Mouse (Mus musculus): Measurements from ENCODE around the gene Lgals7.

Gene Lgals7

DNA sequence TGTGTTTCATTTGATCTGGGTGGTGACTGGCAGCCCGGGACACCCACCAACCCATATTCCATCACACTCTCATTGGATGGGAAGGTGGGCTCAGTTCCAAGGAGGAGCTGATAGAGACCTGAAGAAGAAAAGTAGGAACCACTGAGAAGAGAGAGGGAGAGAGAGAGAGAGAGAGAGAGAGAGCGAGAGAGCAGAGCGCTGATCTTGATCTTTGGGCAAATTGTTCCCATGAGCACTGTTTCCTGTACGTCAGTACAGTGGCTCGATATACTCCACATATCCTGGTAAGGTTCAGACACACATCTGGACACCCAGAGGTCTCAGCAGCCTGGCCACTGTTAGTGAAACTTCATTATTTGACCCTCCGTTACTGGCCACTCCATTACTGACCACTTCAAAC, at the start of gene Lgals7:
TSS of gene Lgals7 (plus strand) at position 314 of the 400 bp plus-strand sequence.
- DNase-seq: no peak

DNA sequence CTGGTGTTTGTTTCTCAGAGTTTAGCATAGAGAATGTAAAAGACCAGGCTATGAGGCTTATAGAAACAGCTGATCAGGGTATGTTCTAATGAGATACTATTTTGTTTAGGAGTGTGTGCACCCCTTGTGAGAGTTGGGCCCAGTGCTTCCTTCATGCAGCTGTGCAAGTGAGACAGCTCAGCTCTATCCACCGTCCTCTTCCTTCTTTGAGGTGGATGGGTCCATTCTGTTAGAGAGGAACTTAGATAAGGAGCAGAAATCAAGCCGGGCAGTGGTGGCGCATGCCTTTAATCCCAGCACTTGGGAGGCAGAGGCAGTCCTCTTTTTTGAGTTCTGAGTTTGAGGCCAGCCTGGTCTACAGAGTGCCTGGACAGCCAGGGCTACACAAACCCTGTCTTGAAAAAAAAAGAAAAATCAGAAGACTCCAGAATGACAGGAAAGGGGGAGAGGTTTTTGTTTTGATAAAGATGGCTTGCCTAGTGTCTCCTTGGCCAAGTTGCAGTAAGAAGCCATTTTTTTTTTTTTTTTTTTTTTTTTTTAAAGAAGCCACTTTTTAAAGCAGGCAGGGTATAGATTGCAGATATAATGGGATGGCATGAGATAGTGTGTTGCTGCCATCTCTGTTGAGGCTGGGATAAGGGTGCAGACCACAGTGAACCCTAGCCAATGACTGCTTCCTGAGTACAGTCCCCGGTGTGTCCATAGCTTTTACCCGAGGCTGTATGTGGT, 49.2 kb upstream of the Lgals7 start:
- no peak for DNase-seq

DNA sequence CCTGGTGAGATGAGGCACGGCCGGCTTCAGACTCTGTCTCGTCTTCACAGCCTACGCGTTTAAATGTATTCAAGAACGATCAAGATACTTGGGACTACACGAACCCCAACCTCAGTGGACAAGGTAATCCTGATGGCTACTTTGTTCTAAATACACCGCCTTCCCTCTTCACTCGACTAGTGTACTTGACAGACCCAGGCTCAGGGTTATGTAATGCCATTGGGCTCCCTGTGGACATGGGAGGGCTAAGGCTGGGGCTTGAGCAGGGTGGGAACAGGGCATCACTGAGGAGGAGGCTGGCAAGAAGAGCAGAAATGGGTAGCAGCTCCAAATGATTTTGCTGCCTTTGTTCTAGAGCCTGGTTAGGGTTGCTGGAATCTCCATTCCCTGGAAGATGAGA, 48.4 kb upstream of the Lgals7 start:
- DNase-seq: no peak

DNA sequence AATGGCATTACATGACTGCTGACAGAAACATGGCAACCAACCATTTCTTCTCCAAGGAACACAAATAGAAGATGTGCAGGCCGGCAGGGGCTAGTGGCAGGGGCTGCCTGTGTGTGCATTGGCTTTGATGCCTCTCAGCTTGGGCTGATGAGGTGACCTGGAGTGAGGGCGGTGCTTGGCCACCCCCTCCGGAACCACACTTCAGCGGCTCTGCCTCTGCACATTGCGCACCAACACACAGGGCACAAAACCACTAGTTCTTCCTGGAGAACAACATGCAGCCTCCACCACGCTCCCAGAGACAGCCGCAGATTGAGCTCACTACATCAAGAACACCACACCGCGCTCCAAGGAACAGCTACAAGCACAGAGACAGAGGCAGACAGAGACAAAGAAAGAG, 47.5 kb upstream of the Lgals7 start:
- no peak for DNase-seq

DNA sequence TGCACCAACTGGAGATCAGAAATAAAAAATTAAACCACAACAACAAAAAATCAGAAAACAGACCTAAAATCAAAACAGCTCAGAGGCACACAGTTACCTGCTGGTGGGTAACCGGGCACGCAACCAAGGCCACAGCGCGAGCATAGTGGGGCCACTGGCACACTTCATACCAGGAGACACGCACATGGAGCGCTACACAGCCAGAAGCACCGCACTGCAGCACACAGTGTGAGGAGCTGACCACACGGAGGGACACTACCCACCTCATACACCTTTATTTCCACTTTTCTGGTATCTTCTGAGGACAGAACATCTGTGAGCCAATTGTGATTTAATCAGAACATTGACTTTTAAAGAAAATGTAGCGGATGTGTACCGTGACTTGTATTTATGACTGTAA, 46.7 kb upstream of the Lgals7 start:
- no peak for DNase-seq

DNA sequence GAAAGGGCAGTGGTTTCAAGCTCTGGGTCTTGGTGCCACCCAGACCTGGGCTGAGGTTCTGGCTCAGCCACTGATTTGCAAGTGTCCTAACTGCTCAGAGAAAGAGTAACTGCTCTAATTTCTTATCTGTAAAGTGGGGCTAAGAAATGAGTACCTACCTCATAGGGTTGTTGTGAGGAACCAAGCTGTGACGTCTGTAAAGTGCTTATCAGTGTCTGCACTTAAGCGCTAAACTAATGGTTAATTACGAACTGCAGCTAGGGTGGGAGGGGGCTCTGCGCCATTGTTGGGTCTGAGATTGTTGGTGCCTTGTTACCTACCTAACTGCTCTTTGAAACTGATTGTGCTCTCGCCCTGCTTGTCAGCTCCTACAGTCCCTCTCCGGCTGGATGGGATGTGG, 46.1 kb upstream of the Lgals7 start:
- DNase-seq: no peak

DNA sequence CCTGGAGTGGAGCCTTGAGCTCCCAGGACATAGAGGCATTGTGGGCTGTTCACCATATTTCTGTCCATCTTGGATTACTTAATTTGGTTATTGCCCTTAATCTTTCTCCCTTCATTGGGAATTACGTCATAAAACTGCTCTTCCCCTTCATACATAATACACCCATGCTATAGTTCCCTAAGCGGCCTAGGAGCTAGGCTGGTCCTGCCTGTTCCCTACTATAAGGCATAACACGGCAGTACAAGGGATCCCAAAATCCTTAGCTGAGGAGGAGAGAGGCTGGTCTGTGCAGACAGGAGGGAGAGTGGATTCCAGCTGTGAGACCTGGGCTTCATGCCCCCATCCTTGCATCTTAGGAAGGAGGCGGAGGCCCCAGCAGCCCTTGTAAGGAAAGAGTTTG, 45.7 kb upstream of the Lgals7 start:
- no peak for DNase-seq

DNA sequence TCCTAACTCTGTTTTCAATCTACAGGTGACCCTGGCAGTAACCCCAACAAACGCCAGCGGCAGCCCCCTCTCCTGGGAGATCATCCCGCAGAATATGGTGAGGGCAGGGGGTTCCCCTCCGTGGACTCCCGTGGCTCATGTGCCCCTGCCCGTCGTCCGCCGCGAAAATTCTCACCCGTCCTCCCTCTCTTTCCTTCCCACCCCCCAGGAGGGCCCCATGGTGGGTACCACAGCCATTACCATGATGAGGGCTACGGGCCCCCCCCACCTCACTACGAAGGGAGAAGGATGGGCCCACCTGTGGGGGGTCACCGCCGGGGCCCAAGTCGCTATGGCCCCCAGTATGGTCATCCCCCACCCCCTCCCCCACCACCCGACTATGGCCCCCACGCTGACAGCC, 45.2 kb upstream of the Lgals7 start:
- no peak for DNase-seq

DNA sequence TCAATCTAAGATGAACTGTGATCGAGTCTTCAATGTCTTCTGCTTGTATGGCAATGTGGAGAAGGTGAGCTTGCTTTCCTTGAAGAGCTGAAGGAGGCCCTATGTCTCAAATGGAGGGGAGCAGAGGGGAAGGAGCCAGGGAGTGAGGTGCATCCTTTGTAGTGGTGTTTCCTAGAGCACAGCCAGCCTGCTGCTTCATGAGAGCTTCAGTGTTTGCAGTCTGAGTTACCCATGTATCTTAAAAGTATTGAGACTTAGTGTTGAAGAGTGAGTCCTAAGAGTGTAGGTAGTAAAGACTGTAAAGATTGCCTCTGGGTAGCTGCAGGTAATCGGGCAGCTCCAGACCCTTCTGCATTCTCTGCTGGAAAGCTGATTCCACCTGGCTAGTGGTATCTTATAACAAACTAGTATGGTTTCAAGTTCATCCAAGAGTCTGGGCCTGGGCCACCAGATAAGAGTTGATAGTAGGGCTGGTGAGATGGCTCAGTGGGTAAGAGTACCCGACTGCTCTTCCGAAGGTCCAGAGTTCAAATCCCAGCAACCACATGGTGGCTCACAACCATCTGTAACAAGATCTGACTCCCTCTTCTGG, 44.7 kb upstream of the Lgals7 start:
- DNase-seq: no peak

DNA sequence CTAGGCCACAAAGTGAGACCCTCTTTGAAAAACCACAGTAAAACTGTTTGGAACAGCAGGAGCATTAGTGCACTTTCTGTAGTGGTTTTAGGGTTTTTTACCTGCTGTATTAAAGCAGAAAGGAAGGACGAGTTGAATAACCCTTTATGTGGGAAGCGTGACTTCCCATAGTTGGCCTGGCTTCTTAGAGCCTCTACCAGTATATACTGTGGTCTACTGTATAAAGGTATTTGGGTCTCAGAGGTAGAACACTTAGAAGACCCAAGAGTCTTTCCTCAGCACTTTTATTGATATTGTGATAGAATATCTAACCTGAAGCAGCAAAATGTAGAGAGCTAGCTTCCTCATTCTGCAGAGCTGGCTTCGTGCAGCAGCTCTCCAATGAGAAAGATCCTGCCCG, 44.1 kb upstream of the Lgals7 start:
- no peak for DNase-seq

DNA sequence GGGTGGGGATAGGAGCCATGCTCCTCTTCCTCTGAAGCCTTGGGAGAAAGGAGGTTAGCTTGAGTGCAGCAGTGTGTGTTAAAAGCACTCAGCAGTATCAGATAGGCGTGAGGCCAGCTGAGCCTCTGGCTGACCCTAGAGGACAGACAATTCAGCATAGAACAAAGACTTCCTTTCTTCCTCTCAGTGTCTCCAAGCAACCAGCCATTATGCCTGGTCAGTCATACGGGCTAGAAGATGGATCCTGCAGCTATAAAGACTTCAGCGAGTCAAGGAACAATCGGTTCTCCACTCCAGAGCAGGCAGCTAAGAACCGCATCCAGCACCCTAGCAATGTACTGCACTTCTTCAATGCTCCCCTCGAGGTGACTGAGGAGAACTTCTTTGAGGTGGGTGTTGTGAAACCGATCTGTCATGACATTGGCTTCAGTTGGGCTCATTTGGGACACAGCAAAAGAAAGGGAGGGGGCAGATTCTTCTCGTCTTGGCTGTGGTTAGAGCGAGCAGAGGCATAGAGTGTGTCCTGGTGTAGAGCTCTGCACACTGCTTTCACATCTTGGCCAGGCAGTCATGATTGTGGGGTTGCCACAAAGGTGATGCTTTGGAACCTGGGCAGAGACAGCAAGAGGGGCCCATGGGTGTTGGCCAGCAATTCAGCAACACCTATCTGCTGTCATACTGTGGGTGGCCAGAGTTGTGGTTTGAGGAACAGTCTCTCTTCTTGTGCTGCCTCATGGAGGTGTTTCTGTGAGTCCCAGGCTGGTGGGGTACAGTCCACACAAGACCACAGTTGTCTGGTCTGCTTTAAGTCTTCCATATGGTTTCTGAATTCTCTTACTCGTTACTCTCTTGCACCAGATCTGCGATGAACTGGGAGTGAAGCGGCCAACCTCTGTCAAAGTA, 43.0 kb upstream of the Lgals7 start:
- DNase-seq: no peak

DNA sequence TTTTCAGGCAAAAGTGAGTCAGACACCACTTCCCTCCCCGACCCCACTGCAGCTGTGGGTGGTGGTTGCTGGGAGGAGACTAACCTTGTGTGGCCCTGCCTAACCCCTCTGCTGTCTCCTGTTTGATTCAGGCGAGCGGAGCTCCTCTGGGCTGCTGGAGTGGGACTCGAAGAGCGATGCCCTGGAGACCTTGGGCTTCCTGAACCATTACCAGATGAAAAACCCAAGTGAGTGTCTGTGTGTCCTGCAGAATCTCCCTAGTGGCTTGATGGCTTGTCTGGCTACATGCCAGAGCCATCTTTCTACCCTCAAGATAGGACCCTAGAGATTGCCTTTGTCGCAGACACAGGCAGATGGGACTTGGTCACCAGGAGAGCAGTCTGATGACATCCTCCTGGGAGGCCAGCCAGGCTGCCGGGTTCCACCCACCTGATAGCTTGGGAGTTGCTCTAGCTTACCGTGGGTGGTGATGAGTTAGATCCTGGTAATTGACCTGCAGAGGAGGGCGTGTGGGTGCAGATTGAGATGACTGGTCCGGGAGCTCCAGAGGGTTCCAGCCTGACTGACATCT, 42.3 kb upstream of the Lgals7 start:
- peak; percentile 76 to 79 for DNase-seq

DNA sequence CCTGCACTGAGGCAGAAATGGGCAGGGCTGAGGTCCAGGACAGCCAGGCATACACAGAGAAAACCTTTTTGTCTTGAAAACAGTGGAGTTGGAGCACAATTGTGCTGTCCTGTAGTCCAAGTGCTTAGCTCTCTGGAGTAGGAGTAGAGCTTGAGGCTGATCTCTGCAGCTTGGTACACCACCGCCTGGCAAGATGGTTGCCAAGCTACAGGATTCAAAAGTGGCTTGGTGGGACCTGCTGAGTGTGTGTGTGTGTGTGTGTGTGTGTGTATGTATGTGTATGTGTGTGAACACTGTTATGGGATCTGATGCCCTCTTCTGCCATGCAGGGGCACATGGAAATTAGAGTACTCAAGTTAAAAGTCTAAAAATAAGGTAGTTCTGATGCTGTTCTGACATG, 41.1 kb upstream of the Lgals7 start:
- DNase-seq: no peak

DNA sequence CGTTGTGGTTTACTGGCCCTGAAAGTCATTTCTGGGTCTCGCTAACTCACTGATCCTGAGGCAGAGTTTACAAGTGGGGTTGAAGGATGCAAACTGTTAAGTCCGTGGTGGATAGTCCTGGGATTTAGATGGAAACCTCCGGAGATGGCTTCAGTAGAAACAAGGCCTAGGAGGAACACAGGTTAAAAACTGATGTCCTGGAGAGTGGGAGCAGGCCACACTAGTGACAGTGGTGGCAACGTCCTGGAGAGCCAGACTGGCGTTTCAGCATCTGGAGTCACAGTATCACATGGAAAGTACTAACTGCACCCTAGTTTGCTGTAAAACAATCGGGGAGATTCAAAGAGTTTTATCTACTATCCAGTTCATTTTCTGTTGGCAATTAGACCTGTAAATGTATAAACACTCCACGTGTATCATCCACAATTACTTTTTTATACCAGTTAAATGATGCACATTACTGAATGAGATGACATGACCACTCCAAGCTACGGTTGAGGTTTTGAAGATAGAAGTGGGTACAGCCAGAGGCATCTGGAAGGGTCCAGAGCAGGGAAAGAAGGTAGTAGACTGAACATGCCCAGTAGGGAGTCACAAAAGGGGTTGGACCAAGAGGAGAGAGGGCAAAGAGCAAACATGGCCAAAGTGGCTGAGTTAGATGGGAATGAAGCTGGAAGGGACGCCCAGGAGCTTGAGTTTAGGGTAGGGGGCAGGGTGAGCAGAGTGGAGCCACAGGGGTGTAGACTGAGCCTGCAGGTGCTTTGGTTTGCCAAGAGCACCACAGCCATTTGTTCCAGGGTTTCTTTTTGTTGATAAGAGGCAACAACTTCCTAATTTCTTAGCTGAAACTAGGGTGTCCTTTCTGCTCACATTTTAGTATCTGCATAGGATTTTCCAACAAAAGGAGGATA, 40.4 kb upstream of the Lgals7 start:
- no peak for DNase-seq

DNA sequence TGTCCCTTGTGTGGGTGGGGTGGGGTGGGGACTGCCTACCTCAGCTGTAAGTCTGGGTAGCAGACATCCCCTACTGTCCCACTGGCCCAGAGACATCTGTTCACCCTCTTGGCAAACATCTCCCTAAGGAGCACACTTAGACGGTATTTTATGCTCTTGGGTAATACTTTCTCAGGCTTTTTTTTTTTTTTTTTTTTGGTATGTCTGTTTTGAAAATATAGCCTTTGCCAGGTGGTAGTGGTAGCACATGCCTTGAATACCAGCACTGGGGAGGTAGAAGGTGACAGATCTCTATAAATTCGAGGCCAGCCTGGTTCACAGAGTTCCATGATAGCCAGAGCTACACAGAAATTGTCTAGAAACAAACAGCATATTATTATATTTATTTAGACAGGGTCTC, 39.7 kb upstream of the Lgals7 start:
- no peak for DNase-seq

DNA sequence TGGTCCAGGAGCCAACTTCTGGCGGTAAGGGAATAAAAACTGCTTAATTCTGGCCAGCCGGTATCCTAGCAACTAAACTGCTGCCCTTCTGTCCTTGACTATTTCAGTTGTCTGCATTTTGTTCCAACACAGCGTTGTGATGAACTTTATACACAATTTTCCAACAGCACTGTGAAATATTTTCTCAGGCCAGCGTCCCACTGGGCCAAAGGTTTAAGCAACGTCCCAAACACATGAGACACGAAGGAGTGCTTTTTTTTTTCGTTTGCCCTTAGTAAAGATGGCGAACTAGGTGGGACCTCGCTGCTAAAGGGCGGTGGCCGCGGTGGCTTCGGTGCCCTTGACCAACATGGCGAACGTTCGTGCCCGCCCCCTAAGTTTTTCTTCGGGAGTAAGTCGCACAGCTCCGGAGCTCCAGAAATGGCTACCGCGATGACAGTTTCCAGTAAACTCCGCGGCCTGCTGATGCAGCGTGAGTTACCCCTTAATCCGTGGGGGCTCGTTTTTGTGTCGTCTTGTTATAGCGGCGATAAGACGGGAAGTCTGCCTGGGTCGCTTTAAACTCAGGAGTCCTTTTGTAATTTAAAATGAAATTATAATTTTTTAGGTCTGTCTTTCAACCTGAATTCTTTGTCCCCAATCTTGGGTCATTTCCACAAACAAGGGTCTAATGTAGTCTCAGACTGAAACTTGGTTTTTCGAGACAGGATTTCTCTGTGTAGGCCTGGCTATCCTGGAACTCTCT, 38.5 kb upstream of the Lgals7 start, which contains the start of gene Ech1:
TSS of gene Ech1 (plus strand) at position 277 of the 745 bp plus-strand sequence.
- DNase-seq: peak; percentile 87 to 89

DNA sequence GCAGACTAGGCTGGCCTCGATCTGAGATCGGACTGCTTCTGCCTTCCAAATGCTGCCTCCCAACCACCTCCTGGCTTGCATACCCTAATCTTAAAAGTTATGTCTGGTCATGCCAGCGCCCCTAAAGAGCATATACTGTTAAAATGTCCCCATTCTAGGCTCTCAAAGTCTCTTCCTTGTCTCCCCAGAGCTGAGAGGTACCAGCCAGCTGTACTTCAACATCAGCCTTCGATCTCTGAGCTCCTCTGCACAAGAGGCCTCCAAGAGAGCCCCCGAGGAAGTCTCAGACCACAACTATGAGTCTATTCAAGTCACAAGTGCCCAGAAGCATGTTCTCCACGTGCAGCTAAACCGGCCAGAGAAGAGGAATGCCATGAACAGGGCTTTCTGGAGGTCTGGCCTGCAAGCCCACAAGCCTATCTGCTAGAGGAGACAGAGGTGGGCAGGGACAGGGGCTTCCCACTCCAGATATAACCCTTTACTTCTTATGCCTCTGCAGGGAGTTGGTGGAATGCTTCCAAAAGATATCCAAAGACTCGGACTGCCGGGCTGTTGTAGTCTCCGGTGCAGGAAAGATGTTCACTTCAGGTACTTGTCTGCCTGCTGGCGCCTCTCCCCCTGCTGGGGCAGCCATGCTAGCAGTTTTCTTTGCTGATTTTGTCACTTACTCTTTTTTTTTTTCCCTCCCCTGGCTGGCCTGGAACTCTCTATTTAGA, 37.8 kb upstream of the Lgals7 start:
- DNase-seq: no peak

DNA sequence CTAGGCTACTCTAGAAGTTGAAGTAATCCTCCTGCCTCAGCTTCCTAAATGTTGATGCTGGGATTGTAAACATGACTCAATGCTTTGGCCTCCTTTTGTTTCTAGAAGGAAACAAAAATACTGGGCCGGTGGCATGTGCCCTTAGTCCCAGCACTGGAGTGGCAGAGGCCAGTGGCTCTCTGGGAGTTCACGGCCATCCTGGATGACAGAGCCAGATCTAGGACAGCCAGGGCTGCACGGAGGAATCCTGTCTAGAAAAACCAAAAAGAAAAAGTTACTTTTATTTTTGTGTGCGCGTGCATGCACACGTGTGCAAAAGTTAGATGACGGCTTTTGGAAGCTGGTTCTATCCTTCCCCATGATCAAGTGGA, 37.3 kb upstream of the Lgals7 start:
- no peak for DNase-seq

DNA sequence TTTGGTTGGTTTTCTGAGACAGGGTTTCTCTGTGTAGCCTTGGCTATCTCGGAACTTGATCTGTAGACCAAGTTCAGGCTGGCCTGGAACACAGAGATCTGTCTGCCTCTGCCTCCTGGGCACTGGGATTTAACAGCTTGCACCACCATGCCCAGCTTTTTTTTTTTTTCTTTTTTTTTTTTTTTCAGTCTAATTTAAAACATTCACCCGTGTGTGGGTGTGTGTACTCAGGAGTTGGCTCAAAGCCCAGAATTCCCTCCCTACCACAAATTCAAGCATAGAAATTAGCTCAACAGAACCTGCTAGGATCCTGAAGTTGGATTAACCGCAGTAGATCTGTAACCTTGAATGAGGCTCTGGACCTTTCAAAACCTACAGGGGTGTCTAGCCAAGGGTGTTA, 36.3 kb upstream of the Lgals7 start:
- peak in 1 of 2 experiments; percentile 47 for DNase-seq

DNA sequence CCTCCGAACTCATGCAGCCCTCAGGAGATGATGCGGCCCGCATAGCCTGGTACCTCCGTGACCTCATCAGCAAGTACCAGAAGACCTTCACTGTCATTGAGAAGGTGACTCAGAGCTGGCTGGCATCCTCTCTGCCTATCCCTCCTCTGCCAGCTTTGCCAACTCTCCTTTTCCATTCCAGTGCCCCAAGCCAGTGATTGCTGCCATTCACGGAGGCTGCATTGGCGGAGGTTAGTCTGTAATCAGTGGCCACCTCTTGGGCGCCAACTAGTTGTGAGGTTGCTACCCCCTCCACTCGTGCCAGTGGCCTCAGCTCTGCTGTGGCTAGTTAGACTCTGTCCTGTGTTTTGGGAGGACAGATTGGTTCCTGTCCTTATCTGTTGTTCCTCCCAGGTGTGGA, 33.8 kb upstream of the Lgals7 start:
- DNase-seq: no peak

DNA sequence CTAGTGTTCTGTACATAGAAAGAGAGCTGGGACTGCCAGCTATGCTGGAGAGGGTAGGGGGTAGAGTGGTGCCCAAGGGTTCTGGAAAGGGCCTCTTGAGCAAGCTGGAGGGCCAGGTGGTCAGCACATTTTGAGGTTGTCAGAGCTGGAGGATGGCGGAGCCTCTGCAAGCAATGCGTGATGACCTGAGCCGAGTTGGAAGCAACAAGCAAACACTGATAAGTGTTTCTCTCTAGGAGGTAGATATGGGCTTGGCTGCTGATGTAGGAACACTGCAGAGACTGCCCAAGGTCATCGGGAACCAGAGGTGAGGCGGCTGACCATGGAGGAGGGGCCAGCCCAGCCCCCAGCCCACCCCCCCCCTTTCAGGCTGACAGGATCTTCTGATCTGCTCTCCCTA, 32.7 kb upstream of the Lgals7 start:
- DNase-seq: no peak
